Mouse (Mus musculus): ENCODE measurements around the gene Cog3. TPM values are rescaled to one million over a fixed set of nuclear protein-coding genes. Genes with fewer than 3 reads are reported as not detected.

Gene Cog3
- polyA plus RNA-seq, 2 experiments: 26.5 to 30.8 TPM

DNA sequence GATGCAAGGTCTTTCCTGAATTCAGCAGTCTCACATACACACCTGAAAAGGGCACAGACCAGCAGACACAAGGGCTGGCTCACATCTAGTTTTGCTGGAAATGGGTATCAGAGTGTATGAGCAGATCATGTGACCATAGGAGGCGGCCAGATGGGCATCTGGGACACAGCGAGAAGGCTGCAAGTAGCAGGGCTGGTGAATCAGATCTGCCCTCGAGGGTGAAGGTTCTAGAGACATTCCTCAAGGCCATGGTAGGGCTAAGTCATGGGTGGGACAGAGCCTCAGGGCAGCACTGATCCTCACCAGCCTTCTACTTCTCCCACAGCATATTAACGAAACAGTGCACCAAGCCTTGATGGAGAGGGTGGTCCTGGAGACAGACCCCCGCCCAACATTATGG, 58.2 kb downstream of the Cog3 start:
- Histone ChIP-seq H3K4me1 (ENCODE audit: control insufficient read depth, insufficient read depth, low read length) (no peaks in the 10 kb centered on the region), H3K27ac (replicated peaks; ENCODE audit: low read depth, low read length) (no peak overlapping the region), H3K36me3 (ENCODE audit: control insufficient read depth, insufficient read depth, low read length) (peaks cover 1% of the 10 kb centered on the region; the same call in 1 of the 2 replicates), H3K9me3 (ENCODE audit: control insufficient read depth, low read length) (no peaks in the 10 kb centered on the region), H3K27me3 (ENCODE audit: control insufficient read depth, insufficient read depth, low read length) (no peaks in the 10 kb centered on the region), H3K4me3 (replicated peaks; ENCODE audit: low read length) (no peak overlapping the region), H3K9ac (ENCODE audit: low read depth, low read length, severe bottlenecking) (no peak overlapping the region), H3K4me2 (replicated peaks; ENCODE audit: low read depth, low read length, severe bottlenecking) (no peak overlapping the region)
- TF ChIP-seq POLR2A (IDR thresholded peaks at IDR 0.05; ENCODE audit: borderline replicate concordance, extremely low read depth, insufficient read depth, insufficient read length): no peak
- 80% methylated on average over 5 of the region's 5 CpGs for WGBS
- no peak for ATAC-seq (ENCODE audit: low FRiP score, low read depth)
- DNase-seq (ENCODE audit: low spot score): no peak

DNA sequence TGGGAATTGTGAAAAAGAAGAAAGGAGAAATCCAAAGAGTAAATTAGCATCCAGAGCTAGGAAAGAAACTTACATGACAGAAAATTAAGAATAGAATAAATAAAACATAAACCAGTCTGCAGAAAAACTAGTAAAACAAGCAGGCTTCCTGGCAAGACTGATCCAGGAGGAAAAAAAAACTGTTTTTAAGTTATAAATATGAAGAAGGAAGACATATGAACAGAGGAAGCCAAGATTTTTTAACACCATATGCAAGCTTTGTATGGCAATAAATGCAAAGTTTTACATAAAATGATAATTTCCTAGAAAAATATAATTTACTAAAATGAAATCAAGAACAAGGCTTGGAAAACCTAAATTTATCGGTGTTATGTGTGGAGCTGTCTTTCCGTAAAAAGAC, 63.9 kb downstream of the Cog3 start:
- no peak for TF ChIP-seq POLR2A (IDR thresholded peaks at IDR 0.05; ENCODE audit: borderline replicate concordance, extremely low read depth, insufficient read depth, insufficient read length)
- Histone ChIP-seq H3K9ac (ENCODE audit: low read depth, low read length, severe bottlenecking) (no peak overlapping the region), H3K27ac (replicated peaks; ENCODE audit: low read depth, low read length) (no peak overlapping the region), H3K9me3 (ENCODE audit: control insufficient read depth, low read length) (no peaks in the 10 kb centered on the region), H3K4me2 (replicated peaks; ENCODE audit: low read depth, low read length, severe bottlenecking) (no peak overlapping the region), H3K4me1 (ENCODE audit: control insufficient read depth, insufficient read depth, low read length) (no peaks in the 10 kb centered on the region), H3K27me3 (ENCODE audit: control insufficient read depth, insufficient read depth, low read length) (no peaks in the 10 kb centered on the region), H3K36me3 (ENCODE audit: control insufficient read depth, insufficient read depth, low read length) (no peaks in the 10 kb centered on the region), H3K4me3 (replicated peaks; ENCODE audit: low read length) (no peak overlapping the region)
- DNase-seq (ENCODE audit: low spot score): no peak
- WGBS: 92% methylated on average over 2 of the region's 2 CpGs
- no peak for ATAC-seq (ENCODE audit: low FRiP score, low read depth)

- no peak overlapping the region for H3K9ac ChIP-seq (ENCODE audit: low read depth, low read length, severe bottlenecking)
- 38% methylated on average over 6 of the region's 6 CpGs for WGBS
- H3K27ac ChIP-seq (replicated peaks; ENCODE audit: low read depth, low read length): no peak overlapping the region
- TF ChIP-seq POLR2A (IDR thresholded peaks at IDR 0.05; ENCODE audit: borderline replicate concordance, extremely low read depth, insufficient read depth, insufficient read length): no peak
- H3K27me3 ChIP-seq (ENCODE audit: control insufficient read depth, insufficient read depth, low read length): no peaks in the 10 kb centered on the region
- no peak for DNase-seq (ENCODE audit: low spot score)
- no peaks in the 10 kb centered on the region for H3K4me1 ChIP-seq (ENCODE audit: control insufficient read depth, insufficient read depth, low read length)
- no peak for ATAC-seq (ENCODE audit: low FRiP score, low read depth)
- H3K4me3 ChIP-seq (replicated peaks; ENCODE audit: low read length): no peak overlapping the region
- no peaks in the 10 kb centered on the region for H3K36me3 ChIP-seq (ENCODE audit: control insufficient read depth, insufficient read depth, low read length)
- no peaks in the 10 kb centered on the region for H3K9me3 ChIP-seq (ENCODE audit: control insufficient read depth, low read length)
- H3K4me2 ChIP-seq (replicated peaks; ENCODE audit: low read depth, low read length, severe bottlenecking): no peak overlapping the region
These were observed 78.0 kb downstream of the Cog3 start for GRCm38 (mm10) chr14:75676316-75676715.

DNA sequence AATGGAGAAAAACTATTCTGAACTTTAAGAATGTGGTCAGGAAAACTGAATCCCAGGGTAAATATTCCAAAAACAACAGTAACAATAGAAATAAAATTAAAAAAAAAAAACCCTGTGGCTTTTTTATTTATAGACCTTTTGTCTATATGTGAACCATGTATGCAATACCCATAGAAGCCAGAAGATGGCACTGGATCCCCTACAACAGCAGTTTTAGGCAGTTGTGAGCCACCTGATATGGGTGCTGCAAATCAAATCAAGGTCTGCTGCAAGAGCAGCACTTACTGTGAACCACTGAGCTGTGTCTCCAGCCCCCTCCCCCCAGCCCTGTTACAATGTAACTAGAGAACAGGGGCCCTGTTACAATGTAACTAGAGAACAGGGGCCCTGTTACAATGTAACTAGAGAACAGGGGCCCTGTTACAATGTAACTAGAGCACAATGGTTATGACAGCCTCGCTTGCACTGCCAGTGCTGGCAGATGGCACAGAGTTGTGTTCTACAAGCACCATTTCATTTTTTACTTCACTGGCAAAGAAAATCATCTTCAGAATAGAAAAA, 85.2 kb downstream of the Cog3 start:
- Histone ChIP-seq H3K9ac (ENCODE audit: low read depth, low read length, severe bottlenecking) (no peak overlapping the region), H3K27me3 (ENCODE audit: control insufficient read depth, insufficient read depth, low read length) (no peaks in the 10 kb centered on the region), H3K4me2 (replicated peaks; ENCODE audit: low read depth, low read length, severe bottlenecking) (no peak overlapping the region), H3K4me1 (ENCODE audit: control insufficient read depth, insufficient read depth, low read length) (no peaks in the 10 kb centered on the region), H3K27ac (replicated peaks; ENCODE audit: low read depth, low read length) (no peak overlapping the region), H3K4me3 (replicated peaks; ENCODE audit: low read length) (no peak overlapping the region), H3K36me3 (ENCODE audit: control insufficient read depth, insufficient read depth, low read length) (no peaks in the 10 kb centered on the region), H3K9me3 (ENCODE audit: control insufficient read depth, low read length) (no peaks in the 10 kb centered on the region)
- ATAC-seq (ENCODE audit: low FRiP score, low read depth): no peak
- no peak for DNase-seq (ENCODE audit: low spot score)
- no peak for TF ChIP-seq POLR2A (IDR thresholded peaks at IDR 0.05; ENCODE audit: borderline replicate concordance, extremely low read depth, insufficient read depth, insufficient read length)
- 75% methylated on average over 1 of the region's 1 CpGs for WGBS

DNA sequence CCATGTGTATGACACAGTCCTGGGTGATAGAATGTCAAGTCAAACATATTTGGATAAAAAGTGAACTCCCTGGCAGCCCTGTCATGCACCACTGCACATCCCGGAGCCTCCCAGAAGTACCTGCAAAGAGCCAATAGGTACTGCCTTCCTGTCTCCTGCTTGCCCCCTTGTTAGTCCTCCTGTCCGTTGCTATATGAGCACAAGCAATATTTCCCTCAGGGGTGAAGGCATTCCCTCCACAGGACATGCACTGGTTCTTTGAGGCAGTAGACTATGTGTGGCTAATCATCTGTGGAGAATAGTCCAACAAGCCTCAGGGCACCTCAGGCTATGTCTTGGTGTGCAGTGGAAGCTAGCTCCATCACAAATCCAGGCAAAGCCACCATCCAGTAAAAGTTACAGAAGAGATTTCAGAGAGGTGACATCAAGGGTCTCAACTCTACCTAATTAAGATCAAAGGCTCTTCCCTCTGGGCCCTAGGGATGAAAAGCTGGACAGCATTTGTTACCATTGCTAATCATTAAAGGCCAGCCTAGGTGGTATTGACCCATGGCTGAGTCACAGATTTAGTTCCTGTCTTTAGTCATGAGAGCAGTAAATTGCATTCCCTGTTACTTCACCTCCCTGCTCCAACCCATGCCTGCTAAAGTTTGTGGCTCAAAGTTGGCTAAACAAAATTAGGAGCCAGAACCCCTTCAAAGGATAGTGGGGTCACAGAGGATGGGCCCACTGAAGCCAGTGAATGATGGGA, 88.7 kb downstream of the Cog3 start:
- Histone ChIP-seq H3K27ac (replicated peaks; ENCODE audit: low read depth, low read length) (no peak overlapping the region), H3K27me3 (ENCODE audit: control insufficient read depth, insufficient read depth, low read length) (no peaks in the 10 kb centered on the region), H3K9me3 (ENCODE audit: control insufficient read depth, low read length) (no peaks in the 10 kb centered on the region), H3K36me3 (ENCODE audit: control insufficient read depth, insufficient read depth, low read length) (no peaks in the 10 kb centered on the region), H3K9ac (ENCODE audit: low read depth, low read length, severe bottlenecking) (no peak overlapping the region), H3K4me2 (replicated peaks; ENCODE audit: low read depth, low read length, severe bottlenecking) (no peak overlapping the region), H3K4me3 (replicated peaks; ENCODE audit: low read length) (no peak overlapping the region), H3K4me1 (ENCODE audit: control insufficient read depth, insufficient read depth, low read length) (0 out of 2 replicates have a peak, but pooled peaks cover 2% of the 10 kb centered on the region)
- WGBS: 70% methylated on average over 2 of the region's 2 CpGs
- TF ChIP-seq POLR2A (IDR thresholded peaks at IDR 0.05; ENCODE audit: borderline replicate concordance, extremely low read depth, insufficient read depth, insufficient read length): no peak
- no peak for ATAC-seq (ENCODE audit: low FRiP score, low read depth)
- DNase-seq (ENCODE audit: low spot score): no peak

Data from limb, embryonic 14.5 days (tissue).